Mouse (Mus musculus): ENCODE data around the gene Fgd6.

The Fgd6 gene

DNA sequence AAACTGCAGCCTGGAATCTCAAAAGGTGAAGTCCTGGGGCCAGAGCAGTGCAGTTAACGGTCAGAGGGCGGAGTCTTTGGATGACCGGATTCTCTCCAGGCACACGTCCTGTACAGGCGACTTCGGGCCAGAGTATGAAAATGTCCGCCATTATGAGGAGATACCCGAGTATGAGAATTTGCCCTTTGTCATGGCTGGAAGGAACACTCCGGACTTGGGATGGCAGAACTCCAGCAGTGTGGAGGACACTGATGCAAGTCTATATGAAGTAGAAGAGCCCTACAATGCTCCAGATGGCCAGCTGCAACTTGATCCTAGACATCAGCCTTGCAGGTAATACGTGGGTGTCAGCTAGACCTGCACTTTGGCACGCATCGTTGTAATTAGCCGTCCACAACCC lies 9.5 kb downstream of the Fgd6 start:
- DNase-seq (ENCODE audit: low spot score): no peak

DNA sequence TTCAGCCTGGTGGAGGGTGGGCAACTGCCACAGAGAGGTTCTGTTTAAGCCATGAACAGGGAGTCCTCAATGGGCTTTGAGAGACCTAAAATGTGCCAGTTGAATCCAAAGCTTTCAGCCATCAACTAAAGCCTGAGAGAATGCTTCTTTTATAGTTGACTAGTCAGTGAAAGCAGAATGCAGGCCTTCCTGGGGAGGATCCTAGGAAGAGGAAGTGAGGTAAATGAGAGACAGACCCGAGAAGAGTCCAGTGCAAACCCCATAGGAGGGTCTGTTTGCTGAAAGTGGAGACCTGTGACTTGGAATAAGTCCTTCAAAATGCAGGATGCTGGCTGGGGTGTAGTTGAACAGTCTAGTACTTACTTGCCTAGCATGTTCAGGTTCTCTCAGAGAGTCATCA lies 11.2 kb downstream of the Fgd6 start:
- DNase-seq (ENCODE audit: low spot score): no peak

DNA sequence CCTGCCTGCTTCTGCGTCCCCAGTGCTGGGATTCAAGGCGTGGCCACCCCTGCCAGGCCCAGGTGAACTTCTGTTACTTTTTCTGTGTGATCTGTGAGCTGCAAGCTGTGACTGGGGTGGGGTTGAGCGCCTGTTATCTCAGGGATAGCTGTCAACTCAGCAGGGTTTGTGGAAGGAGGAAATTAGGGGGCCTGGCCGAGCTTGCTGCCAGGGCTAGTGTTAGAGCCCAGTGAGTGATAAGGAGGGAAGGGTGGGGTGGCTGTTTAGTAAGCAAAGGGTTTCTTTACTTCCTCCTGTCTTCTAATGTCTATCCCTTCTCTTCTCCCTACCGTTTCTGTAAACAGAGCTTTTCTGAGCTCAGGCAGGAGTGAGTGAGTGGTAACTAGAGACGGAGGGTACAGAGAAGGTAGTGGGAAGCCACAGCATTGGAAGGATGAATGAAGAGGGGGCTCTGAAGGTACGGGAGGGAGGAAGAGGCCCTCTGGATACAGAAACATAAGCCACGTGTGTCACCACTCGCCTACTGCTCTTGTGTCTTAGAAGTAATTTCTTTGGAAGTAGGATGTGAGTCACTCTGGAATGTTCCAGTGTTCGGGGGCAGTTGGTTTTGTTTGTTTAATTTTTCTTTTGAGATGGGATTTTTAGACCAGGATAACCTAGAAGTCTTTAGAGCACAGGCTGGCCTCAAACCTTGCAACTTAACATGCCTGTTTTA lies 12.2 kb downstream of the Fgd6 start:
- DNase-seq (ENCODE audit: low spot score): no peak

DNA sequence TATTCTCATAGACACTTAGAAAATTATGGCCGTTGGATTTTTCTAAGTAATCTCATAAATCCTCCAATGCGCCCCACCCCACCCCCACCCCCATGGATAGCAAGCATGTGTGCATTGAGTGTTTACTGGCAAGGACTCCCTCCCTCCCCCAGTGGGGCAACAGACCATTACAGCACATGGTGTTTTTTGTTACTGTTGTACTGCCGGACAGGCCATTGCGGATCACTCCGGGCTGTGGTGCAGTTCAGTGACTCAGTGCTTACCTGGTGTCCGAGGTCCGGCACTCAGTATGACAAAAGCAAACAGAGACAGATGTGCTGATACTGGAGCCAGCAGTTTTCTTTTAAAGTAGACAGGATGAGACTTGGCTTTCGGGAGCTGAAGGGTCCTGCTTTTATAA lies 13.3 kb downstream of the Fgd6 start:
- DNase-seq (ENCODE audit: low spot score): no peak

DNA sequence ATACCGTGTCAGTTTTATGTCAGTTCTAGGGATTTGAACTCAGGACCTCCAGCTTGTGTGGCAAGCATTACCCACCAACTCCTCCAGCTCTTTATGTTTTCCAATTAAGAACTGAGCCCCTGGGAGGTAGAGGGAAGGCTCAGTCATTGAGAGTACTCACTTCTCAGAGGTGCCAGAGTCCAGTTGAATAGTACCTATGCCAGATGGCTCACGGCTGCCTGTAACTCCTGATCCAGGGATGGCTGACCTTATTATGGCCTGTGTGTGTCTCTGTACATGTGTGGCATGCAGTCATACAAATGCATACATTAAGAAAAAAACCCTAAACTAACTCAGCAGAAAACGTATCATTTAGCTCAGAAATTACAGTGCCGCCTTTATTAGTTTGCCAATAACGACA lies 14.9 kb downstream of the Fgd6 start:
- DNase-seq (ENCODE audit: low spot score): no peak

DNA sequence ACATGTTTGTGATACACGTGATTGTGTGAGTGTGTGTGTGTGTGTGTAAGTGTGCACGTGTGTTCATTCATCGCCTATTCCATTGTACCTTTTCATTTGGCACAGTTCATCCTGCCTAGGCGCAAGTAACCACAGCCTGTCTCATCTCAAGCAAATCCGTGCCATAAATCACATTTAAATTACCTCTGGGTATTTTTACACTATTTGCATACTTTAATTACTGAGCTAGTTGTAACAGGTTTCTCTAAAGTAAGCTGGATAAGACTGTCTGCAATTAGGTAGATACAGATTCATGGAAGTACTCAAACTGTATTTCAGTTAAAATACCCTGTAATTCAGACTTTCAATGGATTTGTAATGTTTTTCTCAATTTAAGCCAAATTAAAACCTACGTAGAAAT lies 20.7 kb downstream of the Fgd6 start:
- DNase-seq (ENCODE audit: low spot score): no peak

DNA sequence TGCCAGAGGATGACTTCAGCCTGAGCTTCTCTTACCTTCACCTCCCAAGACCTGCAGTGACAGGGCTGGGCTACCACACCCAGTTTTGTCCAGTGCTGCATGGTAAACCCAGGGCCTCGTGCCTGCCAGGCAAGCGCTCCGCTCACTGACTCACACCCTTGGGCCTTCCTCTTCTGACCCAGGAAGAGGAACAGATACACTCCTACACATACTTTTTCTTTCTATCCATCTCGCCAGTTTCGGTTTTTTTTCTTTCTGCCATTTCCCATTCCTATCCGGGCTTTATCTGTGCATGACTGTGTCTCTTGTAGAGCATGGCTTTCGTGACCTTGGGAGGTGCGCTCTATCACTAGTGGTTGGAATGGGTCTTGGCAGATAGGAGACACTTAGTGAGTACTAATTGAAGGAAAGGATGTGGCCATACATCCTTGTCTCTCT lies 23.8 kb downstream of the Fgd6 start:
- no peak for DNase-seq (ENCODE audit: low spot score)

DNA sequence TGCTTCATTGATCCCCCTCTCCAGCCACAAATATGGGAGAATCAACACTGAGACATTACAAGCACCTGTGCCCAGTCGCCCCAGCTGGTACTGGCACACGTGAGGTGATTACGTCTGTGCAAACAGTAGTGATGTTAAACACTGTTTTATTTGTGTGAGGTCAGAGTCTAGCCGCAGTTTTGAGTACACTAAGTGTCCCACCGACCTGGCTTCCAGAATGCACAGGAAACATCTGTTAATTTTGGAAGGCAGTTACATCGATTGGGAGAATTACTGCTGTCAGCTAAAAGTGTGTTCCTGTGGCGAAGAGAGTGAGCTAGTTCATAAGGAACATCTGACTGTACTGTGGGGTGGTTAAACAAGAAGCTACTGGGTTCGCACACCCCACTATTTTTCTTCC lies 24.4 kb downstream of the Fgd6 start:
- DNase-seq (ENCODE audit: low spot score): no peak

DNA sequence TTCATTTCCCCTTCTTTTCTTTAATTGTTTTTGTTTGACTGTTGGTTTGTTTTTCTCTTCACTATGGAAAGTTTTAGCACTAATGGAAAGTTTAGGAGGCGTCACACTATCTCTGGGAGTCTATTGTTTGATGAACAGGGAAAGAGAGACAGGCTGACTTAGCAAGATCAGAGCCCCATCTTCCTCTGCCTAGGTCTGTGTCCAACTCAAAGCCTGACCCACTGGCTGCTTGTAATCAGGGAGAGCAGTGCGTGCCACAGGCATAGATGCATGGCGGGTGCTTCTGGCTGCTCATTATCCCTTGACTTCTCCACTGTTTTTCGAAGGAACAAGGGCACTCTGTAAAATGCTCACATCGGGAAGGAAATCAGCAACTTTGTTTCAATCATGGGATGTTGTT lies 26.6 kb downstream of the Fgd6 start:
- DNase-seq (ENCODE audit: low spot score): no peak

DNA sequence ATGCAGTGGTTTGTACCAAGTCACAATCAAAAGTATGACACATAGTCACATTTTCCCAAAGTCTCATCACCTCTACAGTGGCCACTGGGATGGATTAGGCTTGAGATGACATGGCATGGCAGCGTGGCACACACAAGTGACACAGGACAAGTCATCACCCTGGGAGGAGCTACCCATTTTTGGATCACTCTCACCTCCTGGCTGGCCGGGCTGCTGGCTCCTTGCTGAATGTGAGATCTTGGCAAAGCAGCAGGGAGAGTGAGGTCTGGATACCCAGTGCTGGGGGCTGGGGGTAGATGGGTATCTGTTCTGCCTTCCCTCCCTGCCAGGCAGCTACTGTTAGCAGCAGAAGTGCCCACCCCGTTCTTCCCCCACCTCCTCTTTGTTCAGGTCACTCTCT lies 31.1 kb downstream of the Fgd6 start:
- DNase-seq (ENCODE audit: low spot score): no peak

DNA sequence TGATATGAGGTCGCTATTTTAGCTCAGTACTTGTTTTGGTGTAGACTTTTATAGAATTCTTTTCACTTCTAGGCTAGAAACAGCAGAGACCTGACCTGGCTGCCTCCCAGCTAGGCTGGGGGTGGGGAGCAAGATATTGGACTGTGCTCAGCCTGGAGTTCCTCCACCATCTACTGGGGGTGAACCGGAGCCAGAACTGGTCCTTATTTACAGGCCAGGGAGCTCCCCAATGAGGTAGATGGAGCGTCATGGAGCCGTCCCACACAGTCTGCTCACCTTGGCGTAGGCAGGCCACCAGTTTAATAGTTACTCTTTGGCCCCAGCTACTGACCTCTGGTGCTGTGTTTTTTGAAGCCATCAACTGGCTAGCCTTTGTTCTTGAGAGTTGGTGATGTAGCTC lies 32.9 kb downstream of the Fgd6 start:
- DNase-seq (ENCODE audit: low spot score): peak; percentile 45

DNA sequence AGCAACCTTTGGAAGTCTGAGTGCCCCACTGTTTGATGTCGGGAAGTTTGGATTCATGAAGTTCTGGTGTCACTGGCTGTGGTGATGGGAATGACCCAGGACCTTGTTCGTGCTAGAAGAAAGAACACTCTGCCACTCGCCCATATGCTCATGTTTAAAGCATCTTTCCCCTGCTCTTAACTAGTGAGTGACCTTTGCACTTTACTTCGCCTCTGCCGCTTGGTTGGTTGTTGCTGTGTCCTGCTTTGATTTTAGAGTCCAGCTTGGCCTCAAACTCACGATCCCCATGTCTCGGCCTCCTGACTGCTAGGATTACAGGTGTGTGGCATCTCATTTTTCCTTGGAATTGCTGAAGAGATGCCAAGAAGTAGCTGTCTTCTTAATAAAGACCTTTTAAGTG lies 35.8 kb downstream of the Fgd6 start:
- no peak for DNase-seq (ENCODE audit: low spot score)

DNA sequence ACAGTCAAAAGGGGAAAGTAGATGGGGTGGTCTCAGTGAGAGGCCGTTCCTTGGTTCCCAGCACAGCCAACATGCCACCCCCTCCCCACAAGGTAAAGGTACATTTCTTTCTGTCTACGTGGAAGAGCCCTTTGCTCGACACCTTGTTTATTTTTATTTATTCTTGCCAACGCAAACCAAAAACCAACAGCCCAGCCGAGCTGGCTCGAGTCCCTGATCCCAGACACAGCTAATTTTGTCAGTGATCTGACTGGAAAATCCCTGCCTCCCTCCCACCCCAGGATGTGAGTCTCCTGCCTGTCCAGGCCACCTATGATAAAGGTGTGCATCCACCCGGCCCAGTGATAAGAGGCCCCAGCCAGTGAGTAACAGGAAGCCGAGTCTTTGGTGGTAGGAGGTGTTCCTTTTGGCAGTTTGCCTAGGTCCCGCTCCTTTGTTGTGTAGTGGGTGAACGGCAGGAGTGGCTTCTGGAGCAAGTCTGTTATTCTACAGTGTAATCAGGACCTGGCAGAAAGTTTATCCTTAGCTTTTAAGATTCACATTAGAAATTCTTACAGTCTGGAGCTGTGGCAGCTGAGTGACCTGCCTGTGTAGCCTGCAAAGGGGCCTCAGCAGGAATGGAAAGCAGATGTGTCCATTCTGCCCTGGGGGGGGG lies 36.6 kb downstream of the Fgd6 start:
- DNase-seq (ENCODE audit: low spot score): peak; percentile 42

DNA sequence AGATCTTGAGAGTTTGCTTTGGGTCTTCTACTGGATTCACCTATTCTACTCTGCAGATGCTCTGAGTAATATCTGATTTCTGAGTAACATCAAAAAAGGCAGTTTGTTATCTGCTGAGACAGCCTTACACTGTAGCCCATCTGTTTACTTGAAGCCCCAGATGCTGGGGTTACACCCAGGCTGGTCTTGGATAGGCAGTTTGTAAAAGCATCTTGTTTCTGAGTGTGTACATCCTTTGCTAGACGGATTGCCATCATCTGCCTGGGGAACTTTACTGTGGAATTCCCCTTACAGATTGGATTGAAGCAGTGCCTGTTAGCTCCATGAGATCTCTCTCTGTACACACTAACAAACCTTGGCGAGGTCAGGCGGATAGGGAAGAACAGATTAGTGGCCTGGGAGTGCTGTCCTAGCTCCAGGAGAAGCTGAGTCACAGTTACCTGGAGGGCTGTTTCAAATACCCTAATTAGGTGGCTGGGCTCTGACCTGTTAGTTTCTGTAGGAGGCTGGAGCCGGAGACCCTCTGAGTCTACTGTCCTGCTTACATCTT lies 37.2 kb downstream of the Fgd6 start:
- no peak for DNase-seq (ENCODE audit: low spot score)

DNA sequence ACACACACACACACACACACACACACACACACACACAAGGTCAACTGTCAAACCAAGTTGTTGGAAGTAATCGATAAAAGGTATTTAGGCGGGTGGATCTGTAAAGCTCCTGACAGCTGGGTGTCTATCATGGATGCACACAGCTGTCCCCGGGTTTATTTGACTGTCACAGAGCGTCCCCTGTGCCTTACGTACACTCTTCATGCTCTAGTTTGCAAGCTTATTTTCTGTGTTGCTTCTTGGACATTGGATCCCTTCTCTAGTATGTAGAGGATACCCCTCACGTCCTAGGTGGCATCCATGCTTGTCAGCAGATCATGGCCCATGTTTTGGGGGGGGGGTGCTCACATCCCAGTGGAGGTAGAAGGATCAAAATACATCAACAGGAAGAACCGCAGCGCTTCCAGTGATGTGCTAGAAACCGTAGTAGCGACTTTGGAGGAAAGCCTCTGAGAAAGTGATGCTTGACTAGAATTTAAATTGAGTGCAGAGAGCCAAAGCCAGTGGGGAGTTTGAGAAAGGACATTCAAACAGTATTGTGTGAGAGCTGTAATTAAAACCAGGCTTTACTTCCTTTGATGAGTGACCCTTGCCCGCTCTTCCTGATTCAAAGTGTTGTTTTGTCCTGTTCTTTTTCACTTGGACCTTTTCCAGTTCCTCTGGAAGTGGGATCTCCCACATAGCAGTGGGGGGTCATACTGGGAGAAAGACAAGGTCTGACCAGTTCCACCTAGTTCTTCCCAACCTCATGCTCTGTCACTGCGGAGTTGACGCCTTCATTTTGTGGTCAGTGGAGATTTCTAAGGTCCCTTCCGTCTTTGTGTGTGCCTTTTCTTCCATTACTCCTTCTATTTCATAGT lies 41.4 kb downstream of the Fgd6 start:
- no peak for DNase-seq (ENCODE audit: low spot score)

DNA sequence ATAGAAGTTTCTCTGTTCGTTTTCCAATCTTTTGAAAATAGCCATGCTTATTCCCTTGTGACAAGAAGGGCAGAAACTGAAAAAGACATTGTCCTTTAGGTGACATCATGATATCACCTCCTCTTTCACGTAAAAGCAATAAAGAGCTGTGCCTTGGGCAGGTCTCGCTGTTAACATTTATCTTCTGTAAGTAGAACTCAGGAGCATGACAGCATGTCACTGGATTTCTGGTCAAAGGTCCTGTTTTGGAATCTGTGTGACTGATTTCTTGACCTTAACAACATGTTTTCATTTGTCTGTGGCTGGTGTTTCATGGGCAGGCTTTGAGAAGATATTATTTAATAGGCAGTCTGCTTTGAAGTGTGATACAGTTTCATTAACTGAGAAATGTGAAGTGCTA lies 44.9 kb downstream of the Fgd6 start:
- no peak for DNase-seq (ENCODE audit: low spot score)

DNA sequence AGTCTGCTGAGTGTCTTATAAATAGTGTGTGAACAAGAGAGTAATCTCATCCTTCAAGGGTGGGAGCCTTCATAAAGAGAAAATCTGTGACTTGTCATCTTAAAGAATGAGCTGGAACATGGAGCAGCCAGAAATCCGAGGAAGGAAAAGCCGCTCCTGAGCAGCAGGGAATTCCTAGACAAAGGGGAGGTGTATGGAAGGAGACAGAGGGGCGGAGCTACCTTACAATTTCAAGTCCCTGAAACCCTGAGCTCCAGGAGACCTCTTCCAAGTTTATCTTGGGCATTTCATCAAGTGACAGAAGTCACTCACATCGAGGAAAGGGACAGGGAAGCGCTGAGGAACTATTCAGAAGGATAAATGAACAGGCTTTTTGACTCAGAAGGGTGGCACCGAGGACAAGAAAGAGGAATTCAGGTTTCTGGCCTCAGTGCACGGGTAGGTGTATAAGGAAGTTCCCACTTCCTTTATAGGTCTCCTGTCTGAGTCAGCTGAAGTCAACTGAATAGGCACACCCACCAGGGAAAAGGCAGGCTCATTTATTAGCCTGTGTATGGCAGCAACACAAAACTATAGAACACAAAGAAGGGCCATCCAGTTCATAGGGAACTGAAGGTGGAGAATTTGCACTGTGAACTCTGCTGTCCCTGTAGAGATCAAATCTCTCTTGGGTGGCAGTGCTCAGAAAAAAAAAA lies 46.4 kb downstream of the Fgd6 start:
- DNase-seq (ENCODE audit: low spot score): no peak

DNA sequence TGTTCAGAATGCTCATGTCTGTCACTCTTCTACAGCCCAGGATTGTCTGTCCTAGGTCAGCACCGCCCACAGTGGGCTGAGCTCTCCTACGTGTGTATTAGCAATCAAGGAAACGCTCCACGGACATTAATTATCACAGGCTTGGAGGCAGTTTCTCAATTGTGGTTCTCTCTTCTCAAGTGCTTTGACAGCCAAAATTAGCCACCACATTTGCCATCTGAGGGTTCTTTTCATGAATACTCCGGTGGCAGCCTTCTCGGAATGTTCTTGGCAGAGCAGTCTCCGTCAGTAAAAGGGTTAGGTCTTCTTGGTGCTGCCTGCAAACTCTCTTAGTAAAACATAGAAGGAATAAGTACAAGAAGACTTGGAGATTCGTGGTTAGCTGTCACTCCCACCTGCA lies 50.5 kb downstream of the Fgd6 start:
- no peak for DNase-seq (ENCODE audit: low spot score)

DNA sequence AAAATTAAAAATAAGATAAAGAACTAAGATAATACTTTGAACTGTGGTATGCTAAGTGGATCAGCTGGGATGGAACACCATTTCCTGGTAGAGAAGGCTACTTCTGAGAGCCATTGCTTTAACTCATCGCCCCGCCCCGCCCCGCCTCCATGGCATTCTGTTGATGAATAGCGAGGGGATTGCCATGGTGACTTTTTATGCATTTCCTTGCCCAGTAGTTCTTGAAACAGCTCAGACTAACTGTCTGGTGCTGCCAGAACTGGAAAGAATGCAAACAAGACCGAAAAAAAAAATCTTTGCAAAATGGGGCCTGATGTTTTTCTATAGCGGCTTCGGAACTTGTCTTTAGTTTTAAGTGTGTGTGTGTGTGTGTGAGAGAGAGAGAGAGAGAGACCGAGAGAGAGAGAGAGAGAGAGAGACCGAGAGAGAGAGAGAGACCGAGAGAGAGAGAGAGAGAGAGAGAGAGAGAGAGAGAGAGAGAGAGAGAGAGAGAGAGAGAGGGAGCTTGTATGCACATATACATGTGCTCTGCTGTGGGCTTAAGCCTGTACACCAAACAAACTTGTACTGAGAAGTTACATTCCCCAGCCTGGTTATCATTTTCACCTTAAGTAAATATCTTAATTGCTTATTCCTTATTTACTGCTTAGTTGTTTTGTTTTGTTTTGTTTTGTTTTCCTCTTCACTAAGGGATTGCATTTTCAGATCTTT lies 51.7 kb downstream of the Fgd6 start:
- peak; percentile 27 for DNase-seq (ENCODE audit: low spot score)

DNA sequence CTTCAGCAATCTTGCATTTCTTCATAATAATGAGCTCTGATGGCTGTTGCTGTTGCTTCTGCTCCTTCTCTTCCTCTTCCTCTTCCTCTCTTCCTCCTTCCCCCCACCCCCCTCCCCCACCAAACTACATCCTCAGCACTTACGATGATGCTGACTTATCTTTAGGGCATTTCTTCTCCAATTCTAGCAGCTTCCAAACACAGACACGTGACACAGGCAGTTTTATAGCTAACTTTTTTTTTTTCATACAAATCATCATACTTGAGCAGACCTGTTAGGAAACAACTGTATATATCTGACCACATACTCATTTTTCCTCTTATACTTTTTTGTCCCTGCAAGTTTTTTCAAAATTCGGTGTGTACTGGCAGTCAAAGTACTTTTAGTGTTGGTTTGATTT lies 54.2 kb downstream of the Fgd6 start:
- no peak for DNase-seq (ENCODE audit: low spot score)

DNA sequence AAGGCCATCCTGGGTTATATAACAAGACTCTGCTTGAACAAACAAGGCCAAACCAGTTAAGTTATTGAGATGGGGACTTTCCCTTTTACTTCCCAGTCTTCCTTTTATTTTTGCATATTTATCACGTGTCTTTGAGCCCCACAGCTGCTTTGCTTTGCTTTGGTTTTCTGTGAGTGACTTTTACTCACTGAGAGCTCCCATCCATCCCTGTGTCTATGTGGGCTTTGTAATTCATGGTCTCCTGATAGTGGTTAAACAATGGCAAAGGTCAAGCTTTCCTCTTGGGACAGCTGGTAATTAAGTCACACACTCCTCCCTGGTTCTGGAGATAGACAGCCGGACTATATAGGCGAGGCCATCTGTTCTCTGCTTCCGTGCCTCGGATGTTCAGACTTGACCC lies 57.7 kb downstream of the Fgd6 start:
- no peak for DNase-seq (ENCODE audit: low spot score)
